Mouse (Mus musculus): ENCODE measurements at regions not wholly inside any gene's neighbourhood (a gene's known extent, or its start where the extent isn't known, plus 50 kb on each side); places are given as distances from the start of the nearest gene placed in this dataset.

DNA sequence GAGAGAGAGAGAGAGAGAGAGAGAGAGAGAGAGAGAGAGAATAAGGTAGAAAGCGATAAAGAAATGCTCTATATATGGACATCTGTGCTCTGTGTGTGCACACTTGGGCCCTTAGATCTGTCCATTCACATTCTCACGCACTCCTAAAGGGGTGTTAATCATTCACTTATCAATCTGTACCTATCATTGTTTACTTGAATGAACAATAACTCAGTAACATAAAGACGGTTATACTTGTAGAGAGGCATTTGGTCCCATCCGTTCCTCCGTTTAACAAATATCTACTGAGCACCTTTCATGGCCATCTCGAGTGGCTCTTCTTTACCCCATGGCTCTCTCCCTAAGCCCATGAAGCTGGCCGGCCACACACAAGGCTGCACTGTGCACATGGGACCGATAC lies 114.3 kb upstream of the Cpm start:
- DNase-seq (ENCODE audit: low spot score in 2 of 2) = no peak

DNA sequence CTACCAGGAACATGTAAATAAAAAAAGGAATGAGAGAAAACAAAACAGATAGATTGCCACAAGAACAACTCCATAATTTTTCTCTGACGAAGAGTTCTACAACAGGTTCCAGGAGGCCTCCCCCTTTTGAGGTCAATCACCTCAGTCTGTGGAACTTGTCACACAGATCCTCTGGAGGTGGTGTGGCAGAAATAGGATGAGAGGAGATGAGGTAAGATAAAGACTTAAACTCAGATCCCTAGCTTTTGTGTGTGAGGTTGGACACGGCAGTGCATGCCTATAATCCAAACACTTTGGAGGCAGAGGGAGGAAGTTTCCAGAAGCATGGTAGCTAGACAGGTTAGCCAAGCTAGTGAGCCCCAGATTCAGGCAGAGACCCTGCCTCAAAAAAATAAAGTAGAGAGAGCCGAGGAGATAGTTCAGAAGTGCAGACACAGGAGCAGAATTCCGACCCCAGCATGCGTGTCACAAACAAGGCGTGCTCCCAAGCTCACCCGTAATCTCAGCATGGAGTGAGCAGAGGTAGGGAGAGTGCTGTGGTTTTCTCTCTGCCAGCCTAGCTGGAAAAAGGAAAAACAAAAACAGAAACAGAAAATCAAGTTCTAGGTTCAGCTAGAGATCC lies 115.3 kb upstream of the Cpm start:
- no peak for DNase-seq (ENCODE audit: low spot score in 2 of 2)

DNA sequence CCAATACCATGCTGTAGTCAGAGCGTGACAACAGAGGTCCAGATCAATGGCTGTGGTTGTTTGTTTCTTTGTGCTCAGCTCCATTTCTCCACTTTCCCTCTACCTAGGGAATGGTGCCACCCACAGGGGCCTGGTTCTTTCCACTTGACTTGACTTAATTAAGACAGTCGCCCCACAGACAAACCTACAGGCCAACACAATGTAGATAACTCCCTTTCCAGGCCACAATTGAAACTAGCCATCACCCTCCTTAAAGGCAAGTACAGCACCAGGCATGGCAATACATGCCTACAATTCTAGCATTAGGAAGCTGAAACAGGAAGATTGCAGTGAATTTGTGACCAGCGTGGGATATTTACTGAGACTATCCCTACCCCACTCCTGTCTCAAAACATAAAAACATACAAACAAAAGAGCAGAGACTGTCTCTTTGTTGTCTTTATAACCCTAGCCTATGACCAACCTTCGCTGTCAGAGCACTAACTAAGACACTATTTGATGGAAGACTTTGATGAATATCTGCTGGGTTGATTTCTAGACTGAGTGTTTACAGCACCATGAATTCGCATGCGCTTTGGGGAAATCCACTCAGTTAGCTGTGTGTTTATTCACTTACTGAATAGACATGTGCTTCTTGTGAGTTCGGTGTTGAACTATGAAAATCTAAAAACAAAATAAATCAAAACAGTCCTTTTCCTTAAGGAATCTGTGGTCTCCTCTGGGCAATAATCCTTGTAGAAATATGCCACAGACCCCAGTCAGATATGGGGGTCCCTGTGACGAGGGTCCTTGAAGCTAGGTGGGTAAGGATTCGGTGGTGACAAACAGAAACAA lies 116.7 kb upstream of the Cpm start:
- DNase-seq (ENCODE audit: low spot score in 2 of 2) = no peak

DNA sequence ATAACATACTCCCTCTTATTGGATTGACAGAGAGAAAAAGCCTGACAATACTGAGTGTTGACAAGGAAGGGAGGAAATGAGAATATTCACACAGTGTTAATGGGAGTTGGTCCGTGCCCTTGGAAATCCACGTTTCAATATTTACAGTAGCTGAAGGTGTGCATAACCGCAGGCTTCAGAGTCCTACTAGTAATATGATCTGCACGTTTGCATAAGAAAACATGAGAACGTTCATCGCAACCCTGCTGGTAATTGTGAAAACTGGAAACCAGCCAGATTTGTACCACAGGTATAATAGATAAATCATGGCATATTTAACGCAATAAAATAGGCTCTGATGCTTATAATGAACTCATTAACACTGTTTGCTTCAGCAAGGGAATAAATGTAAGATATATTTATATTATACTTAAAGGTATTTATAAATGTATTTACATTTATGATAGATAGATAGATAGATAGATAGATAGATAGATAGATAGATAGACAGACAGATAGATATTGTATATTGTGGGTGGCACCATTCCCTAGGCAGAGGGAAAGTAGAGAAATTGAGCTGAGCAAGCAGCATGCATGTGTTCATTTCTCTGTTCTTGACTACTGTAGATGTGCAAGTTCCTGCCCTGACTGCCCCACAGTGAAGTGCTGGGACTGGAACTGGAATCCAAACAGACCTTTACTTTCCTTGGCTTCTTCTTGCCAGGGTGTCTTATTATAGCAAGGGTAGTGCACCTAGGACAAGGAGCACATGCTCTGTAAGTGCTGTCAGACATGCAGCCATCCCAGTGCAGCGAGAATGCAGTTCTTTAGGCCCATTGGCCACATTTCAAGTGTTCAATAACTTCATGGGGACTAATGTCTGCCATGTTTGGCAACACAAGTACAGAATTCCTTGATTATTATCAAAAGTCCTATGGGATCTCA lies 117.6 kb upstream of the Cpm start:
- DNase-seq (ENCODE audit: low spot score in 2 of 2) = no peak

GRCm38 (mm10) chr10:117510529-117511482 lies 118.5 kb upstream of the Cpm start:
- DNase-seq (ENCODE audit: low spot score in 2 of 2) = no peak

DNA sequence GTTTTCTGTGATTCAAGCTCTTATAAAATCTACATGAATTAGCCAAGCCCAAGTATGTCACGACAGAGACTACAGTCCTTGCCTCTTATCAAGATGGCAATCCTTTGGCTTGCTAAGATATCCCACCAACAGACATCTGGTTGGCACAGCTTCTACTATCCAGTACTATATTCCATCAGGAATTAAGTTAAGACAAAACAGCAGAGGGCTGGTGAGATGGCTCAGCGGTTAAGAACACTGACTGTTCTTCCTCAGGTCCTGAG lies 119.1 kb upstream of the Cpm start:
- no peak for DNase-seq (ENCODE audit: low spot score in 2 of 2)

- no peak for DNase-seq (ENCODE audit: low spot score in 2 of 2)
Measured at GRCm38 (mm10) chr10:117509431-117510223, 119.7 kb upstream of the Cpm start.

- DNase-seq (ENCODE audit: low spot score in 2 of 2) = no peak
Measured at GRCm38 (mm10) chr10:117506252-117506992, 122.9 kb upstream of the Cpm start.

DNA sequence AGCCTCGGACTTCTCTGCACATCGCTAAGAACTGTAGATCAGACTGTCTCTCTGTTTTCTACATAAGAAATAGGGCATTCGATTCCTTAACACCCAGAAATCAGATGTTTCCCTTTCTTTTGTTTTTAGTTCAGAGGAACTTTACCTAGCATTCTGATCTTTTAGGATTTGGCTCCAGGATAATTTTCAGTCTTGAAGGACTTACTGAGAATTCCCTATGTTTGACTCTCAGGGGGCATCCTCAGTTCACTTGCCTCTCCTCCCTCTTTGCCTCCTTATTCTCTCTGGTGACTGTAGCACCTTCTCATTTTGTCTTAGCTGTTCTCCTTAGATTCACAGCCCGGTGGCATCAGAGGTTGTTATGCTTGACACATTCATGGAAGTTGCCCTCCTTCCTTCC lies 123.8 kb upstream of the Cpm start:
- DNase-seq (ENCODE audit: low spot score in 2 of 2) = no peak

- DNase-seq (ENCODE audit: low spot score in 2 of 2) = no peak
Measured at GRCm38 (mm10) chr10:117505057-117505456, 124.2 kb upstream of the Cpm start.

GRCm38 (mm10) chr10:117504267-117504902 lies 124.6 kb upstream of the Cpsf6 start:
- no peak for DNase-seq (ENCODE audit: low spot score in 2 of 2)

GRCm38 (mm10) chr10:117503222-117504184 lies 123.7 kb upstream of the Cpsf6 start:
- no peak for DNase-seq (ENCODE audit: low spot score in 2 of 2)

DNA sequence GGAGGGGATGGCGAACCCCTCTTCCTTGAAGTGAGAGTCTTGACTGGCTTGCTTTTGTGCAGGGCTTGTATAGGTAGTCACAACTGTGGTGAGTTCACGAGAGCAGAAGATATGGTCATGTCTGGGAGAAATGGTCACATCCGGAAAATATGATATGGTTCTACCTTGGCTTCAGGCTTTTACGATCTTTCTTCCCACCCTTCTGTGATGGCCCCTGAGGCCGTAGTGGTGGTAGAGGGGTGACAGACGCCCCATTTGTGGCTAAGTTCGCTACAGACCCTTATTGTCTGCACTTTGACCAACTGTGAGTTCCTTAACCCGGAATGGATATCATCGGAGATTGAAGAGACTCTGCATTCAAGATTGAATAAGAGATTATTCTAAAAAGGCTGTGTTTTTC lies 122.9 kb upstream of the Cpsf6 start:
- DNase-seq (ENCODE audit: low spot score in 2 of 2) = no peak

DNA sequence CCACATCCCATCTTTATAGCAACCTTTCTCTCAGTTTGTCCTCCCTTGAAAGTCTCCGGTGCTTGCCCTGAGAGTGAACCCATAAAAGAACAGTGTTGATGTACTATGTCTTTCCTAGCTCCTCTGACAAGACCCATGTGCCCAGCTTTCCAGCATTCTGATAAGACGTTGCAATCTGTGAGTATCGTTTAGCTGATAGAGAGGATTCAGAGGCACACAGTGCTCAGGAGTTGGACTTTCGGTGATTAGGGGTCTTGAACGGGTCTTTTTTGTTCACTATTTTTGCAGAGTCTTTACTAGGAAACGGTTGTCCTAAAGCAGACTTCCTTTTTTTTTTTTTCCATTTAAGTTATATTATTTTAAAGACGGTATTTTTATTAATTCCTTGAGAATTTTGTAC lies 122.3 kb upstream of the Cpsf6 start:
- DNase-seq (ENCODE audit: low spot score in 2 of 2) = no peak

- no peak for DNase-seq (ENCODE audit: low spot score in 2 of 2)
Measured at GRCm38 (mm10) chr10:117501426-117501825, 121.6 kb upstream of the Cpsf6 start.

- no peak for DNase-seq (ENCODE audit: low spot score in 2 of 2)
Measured at GRCm38 (mm10) chr10:117500457-117501108, 120.8 kb upstream of the Cpsf6 start.

- no peak for DNase-seq (ENCODE audit: low spot score in 2 of 2)
Measured at GRCm38 (mm10) chr10:117499864-117500453, 120.1 kb upstream of the Cpsf6 start.
